Mouse (Mus musculus): Measurements from ENCODE around the gene Foxq1. TPM values are rescaled to one million over a fixed set of nuclear protein-coding genes. Genes with fewer than 3 reads are reported as not detected.

Foxq1 gene
- total RNA-seq, 1 experiment from 2014 or later, result not detected

DNA sequence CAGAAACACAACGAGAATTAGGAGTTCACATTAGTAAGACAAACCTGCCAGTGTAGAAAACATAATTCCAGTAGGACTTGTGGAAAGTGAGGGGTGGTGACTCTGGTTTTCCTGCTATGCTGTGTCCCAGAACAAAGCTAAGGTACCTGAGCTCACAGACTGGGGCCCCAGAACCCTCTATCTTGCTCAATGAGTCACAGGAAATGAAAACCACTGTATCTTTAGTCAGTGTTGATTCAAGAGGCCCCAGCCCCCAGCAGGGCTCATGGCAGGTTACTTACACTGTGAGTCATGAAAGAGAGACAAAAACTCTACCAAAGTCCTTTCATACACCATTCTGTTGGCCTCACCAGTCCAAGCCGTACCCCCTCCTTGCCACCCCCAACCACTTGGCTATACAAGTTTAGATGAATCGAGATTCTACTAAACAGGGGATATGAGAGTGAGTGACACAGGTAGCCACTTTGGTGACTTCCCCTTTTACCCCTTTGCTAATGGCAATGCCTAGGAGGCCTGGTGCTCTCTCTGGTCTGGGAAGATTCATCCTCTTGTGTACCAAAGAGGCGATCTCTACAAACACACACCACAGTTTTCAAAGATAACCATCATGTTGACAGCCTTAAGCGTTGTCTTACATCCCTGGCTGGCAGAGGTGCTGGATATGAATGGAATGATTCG lies 11.8 kb downstream of the Foxq1 start:
- peak; percentile 71 for ATAC-seq (replicated peaks; ENCODE audit: low read depth, poor library complexity, severe bottlenecking)

DNA sequence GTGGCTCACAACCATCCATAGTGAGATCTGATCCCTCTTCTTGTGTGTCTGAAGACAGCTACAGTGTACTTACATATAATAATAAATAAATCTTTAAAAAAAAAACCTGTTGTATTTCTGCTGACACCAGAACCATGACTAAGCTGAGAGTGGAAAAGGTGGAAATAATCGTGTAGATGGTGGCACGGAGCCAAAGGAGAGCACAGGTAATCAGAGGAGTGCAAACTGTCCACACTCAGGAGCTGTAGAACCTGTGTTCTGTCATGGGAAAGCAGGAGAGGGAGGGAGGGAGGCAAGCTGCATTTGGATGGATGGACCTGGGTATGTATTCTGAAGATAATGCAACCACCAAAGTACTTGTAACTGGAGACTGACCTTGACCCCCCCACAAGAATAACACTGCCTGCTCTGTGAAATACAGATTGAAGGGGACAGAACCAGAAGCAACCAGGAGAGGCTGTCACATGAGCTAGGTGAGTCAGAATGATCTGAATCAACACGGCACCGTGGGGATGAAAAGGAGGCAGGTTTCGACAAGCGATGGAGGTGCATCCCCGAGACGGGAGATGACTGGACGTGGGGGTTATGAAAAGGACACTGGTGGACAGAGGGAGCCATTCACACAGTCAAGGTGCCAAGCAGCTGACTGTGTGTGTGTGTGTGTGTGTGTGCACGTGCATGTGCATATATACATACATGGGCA lies 17.0 kb downstream of the Foxq1 start:
- ATAC-seq (replicated peaks; ENCODE audit: low read depth, poor library complexity, severe bottlenecking), result no peak

DNA sequence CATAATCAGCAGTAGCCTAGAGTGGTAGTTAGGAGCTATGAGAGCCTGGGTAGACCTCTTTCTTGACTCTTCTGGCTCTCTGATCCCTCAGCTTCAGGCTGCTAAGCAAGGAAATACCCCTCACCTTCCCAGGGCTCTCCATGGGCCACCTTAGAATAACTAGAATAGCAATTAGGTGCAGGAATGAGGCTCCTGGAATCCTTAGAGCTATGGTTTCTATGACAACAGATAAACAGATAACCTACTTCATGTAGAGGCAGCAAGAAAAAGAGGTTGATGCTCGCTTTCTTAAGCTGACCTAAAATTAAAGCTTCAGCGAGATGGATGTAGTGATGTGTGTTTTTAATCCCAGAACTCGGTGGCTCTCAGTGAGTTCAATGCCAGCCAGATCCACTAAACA lies 18.7 kb downstream of the Foxq1 start:
- no peak for ATAC-seq (replicated peaks; ENCODE audit: low read depth, poor library complexity, severe bottlenecking)

- ATAC-seq (replicated peaks; ENCODE audit: low read depth, poor library complexity, severe bottlenecking), result no peak
These were observed 20.8 kb downstream of the Foxq1 start for GRCm38 (mm10) chr13:31576696-31577095.

DNA sequence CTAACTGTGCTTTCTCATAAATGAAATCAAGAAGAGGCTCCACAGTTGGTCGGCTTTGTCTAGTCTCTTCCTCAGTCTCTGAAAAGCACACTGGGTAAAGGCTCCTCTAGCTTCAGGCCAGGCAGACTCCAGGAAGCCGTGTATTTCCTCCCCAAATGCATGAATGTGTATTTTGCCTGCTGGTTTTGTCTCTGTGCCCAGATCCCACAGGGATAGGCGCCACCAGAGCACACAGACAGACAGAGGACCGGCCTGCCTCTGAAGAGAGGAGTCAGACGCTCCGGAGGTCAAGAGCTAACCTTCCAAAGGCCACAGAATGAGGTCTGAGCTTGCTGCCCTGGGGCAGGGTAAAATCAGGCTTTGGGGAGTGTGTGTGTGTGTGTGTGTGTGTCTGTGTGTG lies 21.6 kb downstream of the Foxq1 start:
- no peak for ATAC-seq (replicated peaks; ENCODE audit: low read depth, poor library complexity, severe bottlenecking)

GRCm38 (mm10) chr13:31578389-31578788 lies 22.5 kb downstream of the Foxq1 start:
- no peak for ATAC-seq (replicated peaks; ENCODE audit: low read depth, poor library complexity, severe bottlenecking)

DNA sequence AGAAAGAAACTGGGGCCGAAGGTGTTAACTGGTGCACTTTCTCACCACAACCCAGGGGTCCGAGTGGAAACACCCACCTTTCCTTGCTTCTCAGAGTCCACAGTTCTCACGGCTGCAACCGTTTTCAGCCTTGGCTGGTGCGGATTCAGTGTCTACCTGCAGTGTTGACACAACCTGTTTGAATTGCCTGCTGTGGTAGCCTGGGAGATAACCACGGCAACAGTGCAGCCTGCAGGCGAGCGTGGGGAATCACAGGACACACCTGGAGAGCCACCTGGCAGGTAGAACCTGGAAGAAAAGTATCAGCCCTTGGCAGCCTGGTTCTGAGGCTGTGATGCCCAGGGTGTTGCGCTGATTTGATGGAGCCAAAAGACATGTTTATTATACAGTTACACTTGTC lies 23.9 kb downstream of the Foxq1 start:
- ATAC-seq (replicated peaks; ENCODE audit: low read depth, poor library complexity, severe bottlenecking), result no peak

GRCm38 (mm10) chr13:31587341-31587740 lies 31.4 kb downstream of the Foxq1 start:
- no peak for ATAC-seq (replicated peaks; ENCODE audit: low read depth, poor library complexity, severe bottlenecking)

DNA sequence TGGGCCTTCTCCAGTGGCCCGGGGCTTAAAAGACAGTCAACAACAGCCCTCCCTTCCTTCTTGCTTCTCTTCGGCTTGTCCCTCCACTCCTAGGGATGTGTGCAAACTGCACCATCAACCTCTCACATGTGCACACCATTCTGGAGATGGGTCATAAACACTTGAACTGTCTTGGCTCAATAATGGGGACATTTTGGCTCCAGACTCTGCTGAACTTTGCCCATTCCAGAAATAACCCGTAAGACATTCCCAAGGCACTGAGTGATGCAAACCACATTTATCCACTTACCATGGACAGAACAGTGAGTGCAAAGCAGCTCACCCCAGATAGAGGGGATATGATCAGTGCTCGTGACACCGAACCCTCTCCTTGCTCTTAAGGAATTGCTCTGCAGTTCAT lies 43.6 kb downstream of the Foxq1 start:
- ATAC-seq (replicated peaks; ENCODE audit: low read depth, poor library complexity, severe bottlenecking), result no peak

DNA sequence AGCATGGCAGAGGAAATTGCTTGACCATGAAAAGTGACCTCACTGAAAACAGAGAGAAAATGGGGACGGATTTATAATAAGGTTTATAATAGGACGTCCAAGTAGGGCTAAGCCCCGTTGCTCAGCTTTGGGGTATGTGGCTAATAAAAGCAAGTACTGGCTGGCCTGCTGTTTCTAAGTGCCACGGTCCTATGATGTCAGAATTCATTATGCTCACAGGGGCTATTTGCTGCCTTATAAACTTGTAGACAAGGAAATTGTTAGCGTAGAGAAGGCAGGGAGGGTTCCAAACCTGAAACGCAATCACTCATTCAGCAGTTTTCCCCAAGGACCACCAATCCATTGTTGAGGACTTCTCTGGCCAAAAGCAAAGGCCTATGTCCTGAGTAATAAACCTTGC lies 48.0 kb downstream of the Foxq1 start:
- no peak for ATAC-seq (replicated peaks; ENCODE audit: low read depth, poor library complexity, severe bottlenecking)

Other genes starting within 250 kb of the Foxq1 start
- not detected in 2 replicates for gene A530084C06Rik, start 3.2 kb downstream of the Foxq1 start, total RNA-seq (2017)
- not detected in 2 replicates for gene Foxf2, start 69.7 kb downstream of the Foxq1 start, total RNA-seq (2017)